Mouse (Mus musculus) MEL (cell line): ENCODE measurements at regions not wholly inside any gene's neighbourhood (a gene's known extent, or its start where the extent isn't known, plus 50 kb on each side); places are given as distances from the start of the nearest gene placed in this dataset.

ENCODE experiments used
- CHD2 ChIP-seq: IDR thresholded peaks from 2 replicates; pipeline ENCODE4 v1.6.1; 2011; ENCODE audit warnings: low read length, improper control_type of control experiment
- CTCF ChIP-seq, 3 experiments: IDR thresholded peaks in 2 of 3; conservative IDR thresholded peaks in 1 of 3; 2 replicates each; pipeline ENCODE4 v1.5.1; 2011 to 2012; ENCODE audit warnings: low read length in 3 of 3, low read depth in 2 of 3, mild to moderate bottlenecking in 2 of 3, improper control_type of control experiment in 1 of 3, inconsistent platforms in 1 of 3, mixed read lengths in 1 of 3, moderate library complexity in 1 of 3; ENCODE audit not compliant: control insufficient read depth in 1 of 3, insufficient read depth in 1 of 3, poor library complexity in 1 of 3, severe bottlenecking in 1 of 3
- E2F4 ChIP-seq: IDR thresholded peaks from 2 replicates; pipeline ENCODE4 v1.6.1; 2011; ENCODE audit warnings: low read depth, low read length, improper control_type of control experiment, borderline replicate concordance
- EP300 ChIP-seq, 2 experiments: IDR thresholded peaks; 2 replicates each; pipeline ENCODE4 v1.6.1; 2011; ENCODE audit warnings: improper control_type of control experiment in 2 of 2, low read length in 2 of 2, low read depth in 1 of 2, mild to moderate bottlenecking in 1 of 2
- GABPA ChIP-seq: IDR thresholded peaks from 2 replicates; pipeline ENCODE4 v1.6.1; 2012; ENCODE audit warnings: low read depth, mild to moderate bottlenecking, inconsistent platforms, low read length, improper control_type of control experiment, moderate library complexity
- KAT2A ChIP-seq: conservative IDR thresholded peaks from 2 replicates; pipeline ENCODE4 v1.6.1; 2012; ENCODE audit warnings: low read depth, low read length, improper control_type of control experiment, inconsistent platforms
- TBP ChIP-seq: IDR thresholded peaks from 2 replicates; pipeline ENCODE4 v1.8.0; 2011; ENCODE audit warnings: low read depth, low read length, improper control_type of control experiment
- TCF12 ChIP-seq: IDR thresholded peaks from 2 replicates; pipeline ENCODE4 v1.6.1; 2014; ENCODE audit warnings: low read depth, mild to moderate bottlenecking, inconsistent platforms, low read length, improper control_type of control experiment, moderate library complexity
- ZMIZ1 ChIP-seq: IDR thresholded peaks from 2 replicates; pipeline ENCODE4 v1.6.1; 2012; ENCODE audit warnings: low read depth, mild to moderate bottlenecking, inconsistent platforms, low read length, improper control_type of control experiment, moderate library complexity

DNA sequence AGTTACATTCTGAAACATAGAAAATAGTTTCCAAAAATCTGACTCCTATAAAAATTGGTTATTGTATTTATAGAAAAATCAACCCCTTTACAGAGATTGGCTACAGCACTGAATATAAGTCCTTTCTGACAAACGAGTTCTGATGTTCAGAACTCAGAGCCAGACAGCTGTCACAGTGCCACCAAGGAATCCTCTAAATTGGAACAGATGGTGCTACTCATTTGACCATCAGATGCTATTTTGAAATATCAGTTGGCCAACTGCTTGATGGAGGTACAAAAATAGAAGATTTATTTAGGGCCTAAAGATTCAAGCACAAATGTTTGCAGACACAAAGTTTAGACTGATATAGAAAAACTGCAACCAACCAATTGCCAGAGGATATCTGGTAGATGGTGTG, 427.3 kb upstream of the Agtr1b start:
- TF ChIP-seq TCF12: no peak
- no peak for TF ChIP-seq CTCF (IDR thresholded peaks at IDR 0.05 in 2 of 3, conservative IDR thresholded peaks at IDR 0.05 in 1 of 3; ENCODE audit: control insufficient read depth in 1 of 3, insufficient read depth in 1 of 3, low read depth in 2 of 3, low read length in 3 of 3, poor library complexity in 1 of 3, severe bottlenecking in 1 of 3)
- no peak for TF ChIP-seq GABPA
- no peak for TF ChIP-seq KAT2A
- no peak for TF ChIP-seq EP300 (IDR thresholded peaks at IDR 0.05; ENCODE audit: low read depth in 1 of 2, low read length in 2 of 2)
- no peak for TF ChIP-seq ZMIZ1
- TF ChIP-seq E2F4: no peak
- TF ChIP-seq TBP: no peak
- no peak for TF ChIP-seq CHD2
